Mouse (Mus musculus): Measurements from ENCODE around the gene Sbk2. TPM values are rescaled to one million over a fixed set of nuclear protein-coding genes. Genes with fewer than 3 reads are reported as not detected.

The Sbk2 gene
- polyA plus RNA-seq (2017; shearing (Covaris generic)): 0.43 TPM

GRCm38 (mm10) chr7:4964272-4964671 is at the start of gene Sbk2:
TSS of gene Sbk2 (minus strand) at chr7:4964406.

GRCm38 (mm10) chr7:4996003-4996895 is 32.0 kb upstream of the Sbk2 start, which contains the start of gene Zfp579:
TSS of gene Zfp579 (minus strand) at chr7:4996158.

GRCm38 (mm10) chr7:4971068-4971467 is 6.9 kb upstream of the Sbk2 start, which contains the start of gene Sbk3:
TSS of gene Sbk3 (minus strand) at chr7:4971168.

DNA sequence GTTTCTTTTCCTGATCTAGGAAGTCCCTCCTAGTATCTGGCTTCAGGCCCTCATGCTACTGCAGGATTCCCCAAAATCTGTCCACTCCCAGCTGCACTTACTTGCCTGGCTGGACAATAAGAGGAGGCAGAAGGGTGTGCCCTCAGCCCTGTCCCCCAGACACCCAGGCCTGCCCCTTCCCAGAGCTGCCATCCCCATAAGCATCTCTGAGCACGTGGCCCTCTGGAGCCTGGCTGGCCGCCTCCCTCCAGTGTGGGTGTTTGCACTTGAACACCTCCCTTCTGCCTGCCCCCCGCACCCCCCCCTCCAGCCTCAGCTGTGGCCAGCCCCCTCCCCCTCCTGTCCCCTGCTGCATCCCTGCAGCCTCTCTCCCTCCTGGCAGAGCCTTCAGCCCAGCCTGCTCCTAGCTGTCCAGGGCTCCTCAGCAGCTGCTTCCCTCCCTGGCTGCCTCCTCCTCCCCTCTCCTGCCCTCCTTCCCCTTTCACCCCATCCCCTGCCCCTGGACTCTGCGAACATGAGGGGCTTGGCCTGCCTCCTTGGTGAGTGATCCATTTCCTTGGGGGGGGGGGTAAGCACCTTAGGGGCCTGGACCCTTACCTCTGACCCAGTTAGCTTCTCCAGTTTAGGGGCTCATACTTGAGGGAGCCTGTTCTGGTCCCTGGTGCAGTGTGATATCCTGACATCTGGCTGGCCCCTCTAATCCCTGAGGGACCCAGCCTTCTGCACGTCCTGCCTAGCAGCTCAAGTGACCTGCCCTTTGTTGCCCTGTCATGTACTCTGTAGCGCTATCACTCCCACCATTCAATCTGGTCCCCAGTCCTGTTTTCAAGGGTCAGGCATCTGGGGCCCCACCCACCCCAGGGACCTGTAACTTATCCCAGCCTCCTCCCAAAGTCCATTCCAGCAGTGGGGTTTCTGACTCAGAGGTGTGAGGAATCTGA is 38.5 kb downstream of the Sbk2 start, which contains the start of gene Ssc5d:
TSS of gene Ssc5d (plus strand) at position 345 of the 941 bp plus-strand sequence.

DNA sequence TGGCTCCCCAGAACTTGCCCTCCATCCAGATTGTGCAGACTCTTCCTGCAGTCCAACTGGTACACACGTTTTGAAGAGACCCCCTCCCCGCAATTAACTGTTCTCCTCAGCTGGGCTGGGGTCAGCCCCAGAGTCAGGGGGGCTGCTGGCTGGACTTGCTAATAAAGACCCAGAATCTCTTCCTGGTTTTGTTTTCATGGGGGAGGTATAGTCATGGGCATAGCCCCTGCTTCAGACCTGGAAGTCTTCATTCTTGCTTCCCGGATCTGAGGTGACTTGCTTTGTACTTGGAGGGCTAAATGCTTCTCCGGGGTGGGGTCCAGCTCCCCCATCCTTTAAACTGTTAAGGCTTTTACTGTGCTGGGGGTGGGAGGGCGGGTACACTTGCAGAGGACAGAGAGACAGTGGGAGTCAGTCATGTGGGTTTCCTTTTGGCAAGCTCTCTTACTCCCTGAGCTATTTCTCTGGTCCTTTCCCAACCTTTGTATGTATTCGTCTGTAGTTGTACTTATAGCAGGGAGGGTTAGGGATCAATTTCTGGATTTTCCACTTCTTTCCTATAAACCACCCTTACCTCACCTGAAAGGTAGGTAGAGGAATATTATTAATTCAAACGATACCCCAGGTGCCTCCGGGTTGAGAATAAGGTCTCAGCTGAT is 42.3 kb downstream of the Sbk2 start, which contains the start of gene Nat14:
TSS of gene Nat14 (plus strand) at position 205 of the 659 bp plus-strand sequence.

GRCm38 (mm10) chr7:4915007-4915665 is 49.1 kb downstream of the Sbk2 start, which contains the start of gene Zfp628:
TSS of gene Zfp628 (plus strand) at chr7:4915217.

GRCm38 (mm10) chr7:4906466-4906950 is 57.7 kb downstream of the Sbk2 start, which contains the start of gene Gm36210:
TSS of gene Gm36210 (minus strand) at chr7:4906516.

Other genes starting within 250 kb of the Sbk2 start
- not detected for gene Tmem150b, start 239.2 kb downstream of the Sbk2 start, polyA plus RNA-seq (2017; shearing (Covaris generic))
- 45.4 TPM for gene Kmt5c, start 224.3 kb downstream of the Sbk2 start, polyA plus RNA-seq (2017; shearing (Covaris generic))
- 4.9 TPM for gene Cox6b2, start 211.3 kb downstream of the Sbk2 start, polyA plus RNA-seq (2017; shearing (Covaris generic))
- gene Fam71e2, start 193.1 kb downstream of the Sbk2 start, polyA plus RNA-seq (2017; shearing (Covaris generic)): not detected
- gene Il11, start 181.5 kb downstream of the Sbk2 start, polyA plus RNA-seq (2017; shearing (Covaris generic)): not detected
- not detected for gene Tmem190, start 181.5 kb downstream of the Sbk2 start, polyA plus RNA-seq (2017; shearing (Covaris generic))
- 0.46 TPM for gene Tmem238, start 174.8 kb downstream of the Sbk2 start, polyA plus RNA-seq (2017; shearing (Covaris generic))
- gene Rpl28, start 171.5 kb downstream of the Sbk2 start, polyA plus RNA-seq (2017; shearing (Covaris generic)): 535 TPM
- gene Ube2s, start 151.8 kb downstream of the Sbk2 start, polyA plus RNA-seq (2017; shearing (Covaris generic)): 80.0 TPM
- gene Shisa7, start 119.7 kb downstream of the Sbk2 start, polyA plus RNA-seq (2017; shearing (Covaris generic)): not detected
- 44.2 TPM for gene Isoc2b, start 94.1 kb downstream of the Sbk2 start, polyA plus RNA-seq (2017; shearing (Covaris generic))
- gene Isoc2a, start 87.3 kb downstream of the Sbk2 start, polyA plus RNA-seq (2017; shearing (Covaris generic)): 1.1 TPM
- gene Gm36210, start 57.9 kb downstream of the Sbk2 start, polyA plus RNA-seq (2017; shearing (Covaris generic)): not detected
- 1.9 TPM for gene Zfp628, start 49.2 kb downstream of the Sbk2 start, polyA plus RNA-seq (2017; shearing (Covaris generic))
- 0.71 TPM for gene Nat14, start 42.4 kb downstream of the Sbk2 start, polyA plus RNA-seq (2017; shearing (Covaris generic))
- gene Ssc5d, start 38.6 kb downstream of the Sbk2 start, polyA plus RNA-seq (2017; shearing (Covaris generic)): not detected
- not detected for gene Sbk3, start 6.8 kb upstream of the Sbk2 start, polyA plus RNA-seq (2017; shearing (Covaris generic))
- gene Zfp579, start 31.8 kb upstream of the Sbk2 start, polyA plus RNA-seq (2017; shearing (Covaris generic)): 12.8 TPM
- gene Zfp524, start 50.0 kb upstream of the Sbk2 start, polyA plus RNA-seq (2017; shearing (Covaris generic)): 31.7 TPM
- 29.7 TPM for gene Fiz1, start 50.3 kb upstream of the Sbk2 start, polyA plus RNA-seq (2017; shearing (Covaris generic))
- 17.0 TPM for gene Gm44973, start 51.1 kb upstream of the Sbk2 start, polyA plus RNA-seq (2017; shearing (Covaris generic))
- gene Zfp865, start 56.0 kb upstream of the Sbk2 start, polyA plus RNA-seq (2017; shearing (Covaris generic)): 10.5 TPM
- not detected for gene Ccdc106, start 56.1 kb upstream of the Sbk2 start, polyA plus RNA-seq (2017; shearing (Covaris generic))
- gene 4632433K11Rik, start 69.7 kb upstream of the Sbk2 start, polyA plus RNA-seq (2017; shearing (Covaris generic)): not detected
- 5.3 TPM for gene Zfp784, start 74.0 kb upstream of the Sbk2 start, polyA plus RNA-seq (2017; shearing (Covaris generic))
- 1.2 TPM for gene Zfp580, start 87.1 kb upstream of the Sbk2 start, polyA plus RNA-seq (2017; shearing (Covaris generic))
- 105 TPM for gene U2af2, start 97.7 kb upstream of the Sbk2 start, polyA plus RNA-seq (2017; shearing (Covaris generic))
- gene Epn1, start 115.8 kb upstream of the Sbk2 start, polyA plus RNA-seq (2017; shearing (Covaris generic)): 14.3 TPM
- gene Rfpl4, start 152.5 kb upstream of the Sbk2 start, polyA plus RNA-seq (2017; shearing (Covaris generic)): not detected
- not detected for gene Rasl2-9, start 161.5 kb upstream of the Sbk2 start, polyA plus RNA-seq (2017; shearing (Covaris generic))
- 0.05 TPM for gene Vmn1r55, start 185.3 kb upstream of the Sbk2 start, polyA plus RNA-seq (2017; shearing (Covaris generic))
- not detected for gene Vmn1r56, start 232.3 kb upstream of the Sbk2 start, polyA plus RNA-seq (2017; shearing (Covaris generic))